Mouse (Mus musculus) right cerebral cortex, postnatal 36 days (tissue): Measurements from ENCODE around the gene Rnf215.
"Not testable (repeated sequence)": the region's sequence is repeated elsewhere in the genome, so short reads cannot be mapped to it uniquely, and the experiment has no call there.

ENCODE experiments used
- DNase-seq, 2 experiments: peaks; one replicate each; pipeline ENCODE4 v3.0.0; 2022; ENCODE audit warnings: low spot score in 2 of 2, mixed read lengths in 1 of 2

Gene Rnf215

DNA sequence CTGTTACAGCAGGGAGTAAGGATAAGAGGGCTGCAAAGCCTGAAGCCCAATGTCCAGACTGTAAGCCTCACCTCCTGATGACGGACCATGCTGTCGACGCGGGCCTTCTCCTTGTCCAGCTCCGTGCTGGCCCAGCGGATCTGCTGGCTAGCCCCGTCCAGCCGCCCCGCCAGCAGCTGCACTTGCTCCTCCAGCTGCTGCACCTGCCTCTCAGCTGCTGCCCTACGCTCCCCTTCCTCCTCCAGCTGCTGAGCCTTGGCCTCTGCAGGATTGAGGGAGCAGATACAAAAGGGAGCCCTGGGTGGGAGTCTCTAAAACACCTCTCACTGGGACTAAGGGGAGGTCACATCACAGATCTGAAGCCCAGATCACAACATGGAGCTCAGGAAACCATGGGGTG is 12.1 kb downstream of the Rnf215 start:
- no peak for DNase-seq

GRCm38 (mm10) chr11:4148120-4148519 is 13.1 kb downstream of the Rnf215 start:
- DNase-seq: no peak

GRCm38 (mm10) chr11:4148536-4149156 is 13.6 kb downstream of the Rnf215 start:
- no peak for DNase-seq

DNA sequence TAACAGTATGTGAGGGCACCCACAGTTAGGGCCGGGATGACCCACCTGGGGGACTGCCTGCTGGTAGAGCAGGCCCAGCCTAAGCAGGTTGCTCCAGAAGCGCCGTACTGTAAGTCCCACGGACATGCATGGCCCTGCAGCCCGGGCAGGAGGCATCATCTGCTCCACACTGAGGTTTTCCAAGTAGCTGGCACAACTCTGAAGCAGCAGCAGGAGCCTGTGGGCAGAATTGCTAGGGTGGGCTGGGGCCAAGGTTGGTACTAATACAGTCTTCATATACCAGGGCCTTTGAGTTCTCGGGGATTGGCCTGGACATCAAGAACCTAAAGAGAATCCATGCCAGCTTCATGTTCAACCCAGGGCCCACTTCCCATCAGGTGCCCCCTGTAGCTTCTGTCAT is 14.9 kb downstream of the Rnf215 start:
- no peak for DNase-seq

DNA sequence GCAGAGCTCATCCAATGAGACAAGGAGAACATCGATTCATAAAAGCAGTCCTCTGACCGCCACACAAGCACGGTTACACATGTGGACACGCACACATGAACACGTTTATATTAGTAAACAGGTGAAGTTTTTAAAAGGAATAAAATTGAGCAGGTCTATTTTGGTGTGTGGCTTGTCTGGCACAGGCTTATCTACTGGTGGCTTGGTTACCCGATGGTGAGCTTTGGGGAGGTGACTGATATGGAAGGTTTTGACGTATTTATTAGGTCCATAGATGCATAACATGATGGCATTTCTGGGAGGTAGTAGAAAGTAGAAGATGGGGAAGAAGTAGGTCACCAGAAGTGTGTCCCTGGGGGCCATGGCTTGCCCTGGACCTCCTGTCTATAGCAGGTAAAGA is 18.7 kb downstream of the Rnf215 start:
- no peak for DNase-seq

DNA sequence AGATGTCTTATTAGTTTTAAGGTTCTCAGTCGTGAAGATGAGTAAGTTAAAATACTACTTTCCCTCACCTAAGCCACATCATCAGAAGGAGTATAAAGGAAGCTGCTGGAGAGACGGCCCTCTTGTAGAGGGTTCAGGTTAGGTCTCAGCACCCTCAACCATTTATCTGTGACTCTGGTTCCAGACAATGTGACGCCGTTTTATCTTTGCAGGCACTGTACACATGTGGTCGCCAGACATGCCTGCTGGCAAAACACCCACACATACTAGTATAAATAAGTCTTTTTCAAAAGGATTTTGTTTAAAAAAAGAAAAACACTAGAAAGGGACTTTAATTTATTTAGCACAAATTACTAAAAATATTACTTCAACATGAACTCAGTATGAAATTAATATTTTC is 20.6 kb downstream of the Rnf215 start:
- no peak for DNase-seq

GRCm38 (mm10) chr11:4158676-4159075 is 23.7 kb downstream of the Rnf215 start:
- no peak for DNase-seq

DNA sequence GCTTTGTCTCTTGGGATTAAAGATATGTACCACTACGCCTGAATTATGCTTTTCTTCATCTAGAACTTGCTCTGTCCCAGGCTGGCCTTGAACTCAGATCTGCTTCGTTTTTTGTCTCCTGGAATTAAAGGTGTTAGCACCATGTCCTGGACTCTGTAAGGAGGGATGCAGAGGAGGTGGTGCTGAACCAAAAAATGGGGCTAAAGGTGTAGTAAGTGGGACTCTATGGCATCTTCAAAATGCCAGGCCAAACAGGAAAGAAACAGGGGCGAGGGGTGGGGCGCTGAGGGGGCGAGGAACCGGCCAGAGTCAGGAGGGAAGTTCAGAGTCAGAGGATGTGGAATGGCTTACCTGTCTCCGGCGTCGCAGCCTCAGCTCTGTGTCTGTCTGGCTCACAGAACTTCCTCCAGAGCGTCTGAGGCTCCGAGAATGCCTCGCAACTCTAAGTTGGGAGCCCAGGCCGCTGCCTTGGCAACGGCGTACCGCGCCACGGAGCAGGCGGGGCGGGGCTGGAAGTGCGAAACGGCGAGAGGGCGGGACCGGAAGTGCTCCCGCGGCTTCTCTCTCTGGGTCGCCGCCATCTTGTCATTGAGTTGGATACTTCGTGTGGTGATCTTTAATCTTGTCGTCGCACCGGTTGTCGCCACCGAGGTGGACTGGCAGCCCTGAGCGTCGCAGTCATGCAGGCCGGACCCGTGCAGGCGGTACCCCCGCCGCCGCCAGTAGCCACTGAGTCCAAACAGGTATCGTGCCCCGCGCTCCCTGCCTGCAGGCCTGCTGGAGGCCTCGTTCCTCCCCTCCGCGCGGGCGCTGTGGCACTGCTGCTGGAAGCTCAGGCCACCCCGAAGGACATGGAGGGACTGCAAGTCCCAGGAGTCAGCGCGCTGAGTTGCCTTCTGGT is 25.1 kb downstream of the Rnf215 start, which contains the start of the genes Ccdc157 and Sf3a1:
Gene Ccdc157, minus strand, starts transcription at position 486 of the 901 bp plus-strand sequence.
Gene Sf3a1, plus strand, starts transcription at position 543 of the 901 bp plus-strand sequence.
- DNase-seq: peak; percentile 92 to 93

DNA sequence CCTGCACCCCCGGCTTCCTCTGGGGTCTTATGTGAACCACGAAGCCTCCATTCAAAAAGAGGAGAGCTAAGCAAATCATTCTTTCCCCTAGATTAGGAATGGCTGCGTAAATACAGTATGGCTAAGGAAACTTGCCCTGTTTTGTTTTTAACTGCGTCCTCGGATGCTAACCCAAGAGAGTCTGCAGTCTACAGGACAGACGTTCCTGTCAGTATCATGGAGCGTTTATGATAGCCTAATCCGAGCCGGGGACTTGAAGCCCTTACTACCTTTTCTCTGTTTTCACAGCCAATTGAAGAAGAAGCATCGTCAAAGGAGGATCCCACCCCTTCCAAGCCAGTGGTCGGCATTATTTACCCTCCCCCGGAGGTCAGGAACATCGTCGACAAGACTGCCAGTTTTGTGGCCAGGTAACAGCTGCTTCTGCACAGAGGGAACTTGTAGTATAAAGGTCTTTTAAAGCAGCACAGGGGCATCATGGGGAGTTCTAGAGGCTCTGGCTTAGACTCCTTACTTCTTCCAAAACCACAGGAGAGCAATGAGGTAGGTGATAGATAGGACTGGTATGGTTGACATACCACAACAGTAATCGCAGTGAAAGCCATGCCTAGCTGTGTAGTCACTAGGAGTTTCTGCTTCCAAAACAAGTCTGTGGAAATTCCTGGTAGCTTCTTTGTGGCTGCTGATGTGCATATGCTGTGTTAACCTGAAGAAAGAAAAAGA is 25.9 kb downstream of the Rnf215 start:
- no peak for DNase-seq

- no peak for DNase-seq
Measured at GRCm38 (mm10) chr11:4164701-4165100, 29.7 kb downstream of the Rnf215 start.

GRCm38 (mm10) chr11:4166467-4167090 is 31.6 kb downstream of the Rnf215 start:
- DNase-seq: no peak

GRCm38 (mm10) chr11:4174586-4174985 is 39.6 kb downstream of the Rnf215 start:
- DNase-seq: peak; percentile 51 to 64

DNA sequence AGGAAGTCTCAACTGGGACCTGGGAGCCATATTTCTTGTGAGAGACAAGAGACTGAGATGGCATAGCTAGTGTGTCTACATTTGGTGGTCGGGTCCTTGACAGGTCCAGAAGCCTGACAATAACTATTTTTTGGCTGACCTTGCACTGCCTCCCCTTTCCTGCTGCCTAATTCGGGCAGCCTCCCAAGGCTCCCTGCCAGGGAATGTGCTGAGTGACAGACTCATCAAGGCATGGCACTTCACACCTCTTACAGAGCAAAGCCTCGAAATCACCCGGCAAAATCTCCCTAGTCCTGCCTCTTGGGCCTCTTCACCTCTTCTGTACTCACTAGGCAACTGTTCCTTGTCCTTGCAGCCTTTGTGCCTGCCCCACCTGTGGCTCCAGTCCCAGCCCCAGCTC is 42.7 kb downstream of the Rnf215 start:
- DNase-seq: no peak

DNA sequence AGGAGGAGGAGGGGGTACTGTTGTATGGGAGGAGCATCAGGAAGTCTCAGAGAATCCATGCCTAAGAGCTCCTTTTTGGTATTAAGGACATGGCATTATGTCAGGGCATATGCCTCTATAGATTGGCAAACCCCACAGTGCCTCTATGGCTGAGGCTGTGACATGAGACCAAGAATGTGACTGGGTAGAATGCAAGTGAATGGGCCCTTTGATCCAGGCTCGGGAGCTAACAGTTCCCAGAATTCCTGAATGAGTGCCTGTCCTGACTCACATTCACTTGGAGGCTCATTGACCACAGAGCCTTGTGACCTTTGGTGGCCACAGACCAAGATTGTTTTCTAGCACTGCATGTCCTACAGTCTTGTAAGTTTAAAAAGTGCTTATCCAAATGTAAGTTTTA is 47.1 kb downstream of the Rnf215 start:
- DNase-seq: no peak

DNA sequence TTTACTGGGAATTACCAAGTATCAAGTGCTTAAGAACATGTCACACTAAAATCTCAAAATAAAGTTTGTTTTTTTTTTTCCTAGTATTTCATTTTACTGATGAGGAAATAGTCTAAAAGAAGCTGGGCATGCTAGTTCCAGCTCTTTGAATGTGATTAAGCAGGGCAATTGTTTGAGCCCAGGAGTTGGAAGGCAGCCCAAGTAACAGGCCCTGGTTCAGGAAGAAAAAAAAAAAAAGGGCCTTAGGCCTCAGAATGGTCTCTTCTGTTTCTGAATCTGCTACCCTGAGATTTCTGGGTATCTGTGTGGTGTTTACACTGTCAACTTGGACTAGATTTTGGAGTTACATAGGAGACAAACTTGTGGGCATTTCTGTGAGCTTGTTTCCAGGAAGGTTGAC is 48.5 kb downstream of the Rnf215 start:
- DNase-seq: no peak

GRCm38 (mm10) chr11:4184251-4184952 is 49.4 kb downstream of the Rnf215 start:
- no peak for DNase-seq

DNA sequence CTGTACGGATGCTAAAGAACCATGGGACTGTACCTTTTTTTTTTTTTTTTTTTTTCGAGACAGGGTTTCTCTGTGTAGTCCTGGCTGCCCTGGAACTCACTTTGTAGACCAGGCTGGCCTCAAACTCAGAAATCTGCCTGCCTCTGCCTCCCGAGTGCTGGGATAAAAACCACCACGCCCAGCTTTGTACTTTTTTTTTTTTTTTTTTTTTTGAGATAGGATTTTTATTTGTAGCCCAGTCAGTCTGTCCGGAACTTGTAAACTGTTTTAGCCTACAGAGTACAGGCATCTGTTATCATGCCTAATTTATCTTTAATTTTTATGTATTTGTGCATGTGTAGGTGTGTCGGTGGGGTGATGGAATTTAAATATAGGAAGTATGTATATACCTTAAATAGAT is 50.5 kb downstream of the Rnf215 start:
- DNase-seq: not testable (repeated sequence)

GRCm38 (mm10) chr11:4186486-4187317 is 51.7 kb downstream of the Rnf215 start, which contains the start of gene Tbc1d10a:
TSS of gene Tbc1d10a (plus strand) at chr11:4186789.
- peak; percentile 97 to 98 for DNase-seq

DNA sequence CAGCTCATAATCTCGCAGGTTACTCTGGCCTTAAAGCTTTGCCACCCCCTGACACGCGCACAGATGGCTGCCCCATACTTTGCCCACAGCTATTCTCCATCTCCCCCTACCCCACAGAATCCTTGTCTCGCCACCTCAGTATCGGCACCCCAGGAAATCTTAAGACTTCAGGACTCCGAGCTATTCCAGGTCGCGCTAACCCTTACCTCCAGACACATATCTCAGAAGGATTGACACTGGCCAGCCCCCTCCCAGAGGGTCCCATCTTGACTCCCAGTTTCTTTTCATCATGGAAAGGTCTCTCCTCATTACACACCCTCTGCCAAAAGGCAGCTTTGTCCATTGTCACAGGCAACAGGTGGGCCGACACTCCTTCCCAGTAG is 52.3 kb downstream of the Rnf215 start:
- DNase-seq: no peak

GRCm38 (mm10) chr11:4189182-4189581 is 54.2 kb downstream of the Rnf215 start:
- no peak for DNase-seq
